ENCODE assay signal across 8 mouse cellular contexts in the genomic region with DNA sequence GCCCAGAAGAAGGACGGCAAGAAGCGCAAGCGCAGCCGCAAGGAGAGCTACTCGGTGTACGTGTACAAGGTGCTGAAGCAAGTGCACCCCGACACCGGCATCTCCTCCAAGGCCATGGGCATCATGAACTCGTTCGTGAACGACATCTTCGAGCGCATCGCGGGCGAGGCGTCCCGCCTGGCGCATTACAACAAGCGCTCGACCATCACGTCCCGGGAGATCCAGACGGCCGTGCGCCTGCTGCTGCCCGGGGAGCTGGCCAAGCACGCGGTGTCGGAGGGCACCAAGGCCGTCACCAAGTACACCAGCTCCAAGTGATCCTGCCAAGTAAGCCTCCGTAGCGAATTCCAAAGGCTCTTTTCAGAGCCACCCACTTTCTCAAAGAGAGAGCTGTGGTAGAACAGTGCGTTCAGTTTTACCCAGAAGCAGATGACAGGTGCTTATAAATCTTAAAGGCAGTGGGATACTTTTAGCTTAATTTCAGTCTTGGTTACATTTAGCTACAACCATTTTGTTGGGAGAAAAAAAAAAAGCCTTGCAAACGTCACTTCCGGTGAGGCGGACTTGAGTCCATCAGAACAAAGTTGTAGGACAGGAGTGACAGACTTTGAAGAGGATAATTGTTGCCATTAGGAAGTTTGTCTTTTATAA. TPM values are rescaled to one million over a fixed set of nuclear protein-coding genes. Genes with fewer than 3 reads are reported as not detected.
DNase-seq lines count a peak whose midpoint lies in the region; ATAC-seq and TF ChIP-seq lines count a peak whose summit lies in the region.
"Not testable (repeated sequence)": the region's sequence is repeated elsewhere in the genome, so short reads cannot be mapped to it uniquely, and the experiment has no call there.
"Had no signal": no experiment of that assay in that cellular context is flagged by ENCODE, and none has a peak within 500 bp of the region (broad histone marks: within the 10 kb centered on the region; RNA-seq: fewer than 3 reads in every experiment).

No protein-coding gene starts in this region.

- peak overlapping the region; percentile 49 for H3K9ac ChIP-seq in hindbrain, postnatal 0 days (replicated peaks; ENCODE audit: low read length)

- intact Hi-C loops in gastrocnemius, adult 2 months (cut with DNase I) = loop anchor here (5.0 to 10.0 kb wide), 6 partner anchors 50 to 1970 kb away; a partner anchor contains a TSS
- intact Hi-C loops in left cerebral cortex, adult 2 months (cut with DNase I) = loop anchor here (1.0 to 10.0 kb wide), 6 partner anchors 63 to 1967 kb away; a partner anchor contains a TSS

- peak overlapping the region; percentile 57 for H3K4me3 ChIP-seq in cortical plate, adult 2 months (ENCODE audit: insufficient read depth, low read length)
- peak overlapping the region; percentile 83 for H3K4me3 ChIP-seq in gastrocnemius, adult 2 months
- peak overlapping the region; percentile 36 for H3K4me3 ChIP-seq in hindbrain, postnatal 0 days (ENCODE audit: low read length)
- H3K4me3 ChIP-seq in left cerebral cortex, adult 2 months = peak overlapping the region; percentile 57
- peak overlapping the region; percentile 44 for H3K4me3 ChIP-seq in macrophage (ENCODE audit: inconsistent target)

- H3K9me3 ChIP-seq in hindbrain, postnatal 0 days (ENCODE audit: low read length) = not testable (repeated sequence)

- 0% methylated on average over 10 of the region's 37 CpGs for WGBS in hindbrain, postnatal 0 days
- WGBS in macrophage (ENCODE audit: missing documents) = 0% methylated on average over 7 of the region's 37 CpGs

- peak overlapping the region; percentile 82 for H3K27ac ChIP-seq in cortical plate, adult 2 months (ENCODE audit: insufficient read depth, low read length)
- H3K27ac ChIP-seq in gastrocnemius, adult 2 months = peak overlapping the region; percentile 94
- peak overlapping the region; percentile 96 for H3K27ac ChIP-seq in hindbrain, postnatal 0 days
- peak overlapping the region; percentile 90 for H3K27ac ChIP-seq in left cerebral cortex, adult 2 months
- H3K27ac ChIP-seq in macrophage = peak overlapping the region; percentile 73

- H3K27me3 ChIP-seq in hindbrain, postnatal 0 days (ENCODE audit: insufficient read depth, low read length) = not testable (repeated sequence)

- peak; percentile 54 for DNase-seq in WW6 (ENCODE audit: low read depth, low spot score)
- DNase-seq in gastrocnemius, adult 2 months = peak; percentile 37
- peak; percentile 91 for DNase-seq in hindbrain, postnatal 0 days (ENCODE audit: low spot score)
- not testable (repeated sequence) for DNase-seq in left cerebral cortex, adult 2 months (ENCODE audit: extremely low spot score in 1 of 2, low spot score in 2 of 2)
- DNase-seq in retina, postnatal 7 days (ENCODE audit: low read depth, low spot score) = peak; percentile 70

- peak overlapping the region; percentile 57 for H3K4me2 ChIP-seq in hindbrain, postnatal 0 days (ENCODE audit: low read depth, low read length)

- peak; percentile 33 for ATAC-seq in hindbrain, postnatal 0 days

- not testable (repeated sequence) for H3K36me3 ChIP-seq in hindbrain, postnatal 0 days (ENCODE audit: insufficient read depth, low read length); macrophage (ENCODE audit: inconsistent target)

- not testable (repeated sequence) for H3K4me1 ChIP-seq in cortical plate, adult 2 months (ENCODE audit: control insufficient read depth, insufficient read depth, low read length); hindbrain, postnatal 0 days (ENCODE audit: insufficient read depth, low read length)

- TF ChIP-seq CTCF in cortical plate, adult 2 months (IDR thresholded peaks at IDR 0.05; ENCODE audit: extremely low read depth, insufficient read depth, low read length); gastrocnemius, adult 2 months (IDR thresholded peaks at IDR 0.05); hindbrain, postnatal 0 days (IDR thresholded peaks at IDR 0.05; ENCODE audit: low read depth); left cerebral cortex, adult 2 months (IDR thresholded peaks at IDR 0.05): not testable (repeated sequence)

- peaks cover 43% of the 10 kb centered on the region; the same call in 1 of the 2 replicates for H3K79me2 ChIP-seq in macrophage (ENCODE audit: inconsistent target)

- not testable (repeated sequence) for TF ChIP-seq POLR2A in cortical plate, adult 2 months (IDR thresholded peaks at IDR 0.05; ENCODE audit: extremely low read depth, insufficient read depth, low read length)

RNA-seq across cellular contexts. Expression of a gene that starts 0.4 kb away (rescaled TPM):
- polyA plus RNA-seq in cortical plate, adult 2 months (2012; rRNA removed) = 117 and 130 TPM in 2 replicates
- 10 to 100 TPM; 59.1 to 76.4 TPM for total RNA-seq in gastrocnemius, adult 2 months (2021)
- total RNA-seq in hindbrain, postnatal 0 days (2014; rRNA removed) = 189 and 295 TPM in 2 replicates
- polyA plus RNA-seq in hindbrain, postnatal 0 days (2015; fragmentation: Nextera tagmentation; extraction: Ambion mirVana) = 36.1 and 46.1 TPM in 2 replicates
- total RNA-seq in left cerebral cortex, adult 2 months (2021) = 10 to 100 TPM; 27.0 to 29.1 TPM
- total RNA-seq in macrophage (2018; cell fraction: chromatin; rRNA removed) = 10 to 100 TPM in 7 of 26 experiments, 1 to 10 TPM in 19; 1.6 to 36.8 (median 5.8) TPM
- total RNA-seq in macrophage (2018; cell fraction: cytosol; rRNA removed) = 100 to 1,000 TPM; 112 to 241 (median 169) TPM
- 10 to 100 TPM in 24 of 26 experiments, 1 to 10 TPM in 2; 9.0 to 62.0 (median 30.7) TPM for total RNA-seq in macrophage (2018; cell fraction: nucleus; rRNA removed)
- 101 to 170 TPM (median 160 TPM) in 3 replicates for polyA plus RNA-seq in macrophage (2018)

RNA-seq across cellular contexts. Expression of a gene that starts 0.7 kb away (rescaled TPM):
- 1.2 and 1.5 TPM in 2 replicates for polyA plus RNA-seq in cortical plate, adult 2 months (2012; rRNA removed)
- total RNA-seq in gastrocnemius, adult 2 months (2021) = under 1 TPM; 0.84 to 0.92 TPM
- 63.3 and 98.5 TPM in 2 replicates for total RNA-seq in hindbrain, postnatal 0 days (2014; rRNA removed)
- polyA plus RNA-seq in hindbrain, postnatal 0 days (2015; fragmentation: Nextera tagmentation; extraction: Ambion mirVana) = 0.30 and 0.38 TPM in 2 replicates
- 1 to 10 TPM; 2.1 to 2.7 TPM for total RNA-seq in left cerebral cortex, adult 2 months (2021)
- 1 to 10 TPM in 11 of 26 experiments, under 1 TPM in 12, not detected in 3; 0.21 to 7.6 (median 0.89) TPM for total RNA-seq in macrophage (2018; cell fraction: chromatin; rRNA removed)
- total RNA-seq in macrophage (2018; cell fraction: cytosol; rRNA removed) = 1 to 10 TPM in 24 of 26 experiments, under 1 TPM in 2; 0.71 to 4.8 (median 1.6) TPM
- total RNA-seq in macrophage (2018; cell fraction: nucleus; rRNA removed) = 1 to 10 TPM in 16 of 26 experiments, under 1 TPM in 9, not detected in 1; 0.29 to 7.6 (median 1.3) TPM
- polyA plus RNA-seq in macrophage (2018) = 0.20 to 0.36 TPM (median 0.33 TPM) in 3 replicates

RNA-seq across cellular contexts. Expression of a gene that starts 11.2 kb away (rescaled TPM):
- polyA plus RNA-seq in cortical plate, adult 2 months (2012; rRNA removed) = not detected in 2 replicates
- not detected for total RNA-seq in gastrocnemius, adult 2 months (2021)
- total RNA-seq in hindbrain, postnatal 0 days (2014; rRNA removed) = 1.1 and 1.6 TPM in 2 replicates
- not detected in 2 replicates for polyA plus RNA-seq in hindbrain, postnatal 0 days (2015; fragmentation: Nextera tagmentation; extraction: Ambion mirVana)
- total RNA-seq in left cerebral cortex, adult 2 months (2021) = not detected
- 1 to 10 TPM in 9 of 26 experiments, not detected in 17; 1.1 to 7.4 (median 2.3) TPM for total RNA-seq in macrophage (2018; cell fraction: chromatin; rRNA removed)
- total RNA-seq in macrophage (2018; cell fraction: cytosol; rRNA removed) = under 1 TPM in 2 of 26 experiments, not detected in 24; 0.17 to 0.22 TPM
- total RNA-seq in macrophage (2018; cell fraction: nucleus; rRNA removed) = 1 to 10 TPM in 4 of 26 experiments, under 1 TPM in 1, not detected in 21; 0.98 to 2.7 (median 1.3) TPM
- polyA plus RNA-seq in macrophage (2018) = not detected in 3 replicates
- polyA plus RNA-seq: gonadal fat pad, adult 2 months had no signal

RNA-seq across cellular contexts. Expression of a gene that starts 13.8 kb away (rescaled TPM):
- polyA plus RNA-seq in cortical plate, adult 2 months (2012; rRNA removed) = 4.1 and 9.6 TPM in 2 replicates
- total RNA-seq in gastrocnemius, adult 2 months (2021) = 10 to 100 TPM; 49.8 to 61.2 TPM
- 1,149 and 1,400 TPM in 2 replicates for total RNA-seq in hindbrain, postnatal 0 days (2014; rRNA removed)
- polyA plus RNA-seq in hindbrain, postnatal 0 days (2015; fragmentation: Nextera tagmentation; extraction: Ambion mirVana) = 4.0 and 4.6 TPM in 2 replicates
- total RNA-seq in left cerebral cortex, adult 2 months (2021) = 100 to 1,000 TPM; 103 TPM
- total RNA-seq in macrophage (2018; cell fraction: chromatin; rRNA removed) = 10 to 100 TPM in 14 of 26 experiments, 1 to 10 TPM in 12; 4.0 to 49.2 (median 11.4) TPM
- total RNA-seq in macrophage (2018; cell fraction: cytosol; rRNA removed) = 10 to 100 TPM; 16.3 to 87.3 (median 38.2) TPM
- 100 to 1,000 TPM in 1 of 26 experiments, 10 to 100 TPM in 23, 1 to 10 TPM in 2; 4.8 to 101 (median 22.1) TPM for total RNA-seq in macrophage (2018; cell fraction: nucleus; rRNA removed)
- 0.53 TPM in 1 of 3 replicates, not detected in the others for polyA plus RNA-seq in macrophage (2018)

RNA-seq across cellular contexts. Expression of a gene that starts 26.2 kb away (rescaled TPM):
- polyA plus RNA-seq in cortical plate, adult 2 months (2012; rRNA removed) = 4.2 and 4.3 TPM in 2 replicates
- 10 to 100 TPM; 16.0 to 18.7 TPM for total RNA-seq in gastrocnemius, adult 2 months (2021)
- 3.2 and 11.1 TPM in 2 replicates for total RNA-seq in hindbrain, postnatal 0 days (2014; rRNA removed)
- 7.9 and 8.6 TPM in 2 replicates for polyA plus RNA-seq in hindbrain, postnatal 0 days (2015; fragmentation: Nextera tagmentation; extraction: Ambion mirVana)
- 1 to 10 TPM; 2.4 to 3.1 TPM for total RNA-seq in left cerebral cortex, adult 2 months (2021)
- 10 to 100 TPM in 14 of 26 experiments, 1 to 10 TPM in 12; 2.7 to 31.8 (median 15.3) TPM for total RNA-seq in macrophage (2018; cell fraction: chromatin; rRNA removed)
- total RNA-seq in macrophage (2018; cell fraction: cytosol; rRNA removed) = 10 to 100 TPM; 25.0 to 63.5 (median 42.9) TPM
- total RNA-seq in macrophage (2018; cell fraction: nucleus; rRNA removed) = 10 to 100 TPM; 12.6 to 62.1 (median 39.3) TPM
- polyA plus RNA-seq in macrophage (2018) = 27.7 to 67.4 TPM (median 36.4 TPM) in 3 replicates

Comparison
In these comparisons a context has a peak if more than half of its experiments do, and no peak if none do; other contexts are left out.
1. RNA of a gene that starts 0.7 kb away (total RNA-seq): 63.3 to 98.5 TPM in hindbrain, postnatal 0 days; 2.1 to 2.7 TPM in left cerebral cortex, adult 2 months and 0.84 to 0.92 TPM in gastrocnemius, adult 2 months; every median in the first group is over 10 times any median in the second.
2. Peak in every context shown above with its lines, with median percentiles within 50 percentile points of each other: H3K27ac ChIP-seq and H3K4me3 ChIP-seq.